Mouse (Mus musculus): ENCODE results near the gene Zfp865.
"Not testable (repeated sequence)": the region's sequence is repeated elsewhere in the genome, so short reads cannot be mapped to it uniquely, and the experiment has no call there.

The Zfp865 gene

DNA sequence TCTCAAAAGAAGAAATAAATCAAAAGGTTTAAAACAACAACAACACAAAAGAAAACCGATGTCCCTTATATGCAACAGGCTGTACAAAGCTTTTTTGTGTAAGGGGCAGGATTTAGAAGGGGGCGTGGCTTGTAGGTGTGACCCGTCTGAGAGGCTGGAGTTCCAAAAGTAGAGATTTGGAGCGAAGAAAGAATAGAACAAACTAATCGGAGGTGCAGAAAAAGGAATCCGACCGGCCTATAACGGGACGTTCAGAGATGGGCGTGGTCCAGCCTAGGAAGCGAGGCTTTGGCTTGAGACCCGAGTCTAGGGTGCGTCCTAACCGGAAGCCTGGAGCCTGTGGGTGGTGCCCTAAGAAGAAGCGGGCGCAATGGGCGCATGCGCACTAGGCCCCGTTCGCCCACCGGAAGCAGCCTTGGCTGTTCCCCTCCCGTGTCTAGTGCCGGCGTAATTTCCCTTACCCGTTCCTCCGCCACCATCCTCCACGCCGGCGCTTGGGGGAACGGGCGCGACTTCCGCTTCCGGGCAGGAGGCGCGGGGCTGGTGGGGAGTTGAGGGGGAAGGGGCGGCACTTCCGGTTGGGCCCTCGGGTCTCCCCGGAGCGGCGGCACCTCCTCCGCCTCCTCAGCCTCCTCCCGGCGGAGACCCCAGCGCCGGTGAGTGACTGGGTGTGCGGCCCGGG, at the start of gene Zfp865, which contains the start of gene Ccdc106:
Zfp865 (plus strand) TSS at position 377 of the 682 bp plus-strand sequence.
Ccdc106 (plus strand) TSS at position 554 of the 682 bp plus-strand sequence.
- peak; percentile 95 for DNase-seq (ENCODE audit: low read depth, low spot score)

DNA sequence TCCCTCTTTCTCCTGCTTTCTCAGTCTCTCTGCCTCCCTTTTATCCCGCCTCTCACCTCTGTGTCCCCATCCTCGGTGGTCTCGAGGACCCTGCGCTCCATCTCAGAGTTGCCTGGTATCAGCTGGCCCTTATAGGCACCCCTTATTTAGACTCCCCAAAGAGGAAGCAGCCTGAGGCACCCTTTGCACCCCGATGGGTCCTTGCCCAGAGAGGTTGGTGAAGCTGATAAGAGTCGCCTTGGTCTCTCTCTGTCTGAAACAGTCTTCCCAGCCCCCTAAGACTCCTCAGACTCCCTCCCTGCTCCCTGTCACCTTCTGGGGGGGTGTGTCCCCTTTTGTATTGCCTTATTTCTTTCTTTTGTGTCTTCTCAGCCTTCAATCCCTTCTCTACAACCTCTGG, 49.1 kb upstream of the Zfp865 start, which contains the start of gene Sbk3:
Sbk3 (minus strand) TSS at position 101 of the 400 bp plus-strand sequence.
- DNase-seq (ENCODE audit: low read depth, low spot score): no peak

DNA sequence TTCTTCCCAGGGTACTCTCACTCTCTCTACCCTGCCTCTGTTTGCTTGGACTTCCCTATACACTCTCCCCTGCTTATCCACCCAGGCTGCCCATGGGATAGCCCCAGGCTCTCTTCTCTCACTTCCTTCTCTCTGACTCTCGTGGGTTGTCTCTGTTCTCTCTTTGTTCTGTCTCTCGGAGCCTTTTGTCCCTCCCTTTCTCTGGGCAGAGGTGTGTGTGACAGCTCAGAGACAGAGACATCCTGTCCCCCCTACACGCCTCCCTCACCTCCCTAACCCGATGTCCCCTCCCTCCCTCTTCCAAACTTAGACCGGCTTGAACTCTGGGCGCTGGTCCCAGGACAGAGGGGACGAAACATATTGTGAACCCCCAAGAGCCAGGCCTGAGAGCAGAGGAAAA, 48.5 kb upstream of the Zfp865 start:
- no peak for DNase-seq (ENCODE audit: low read depth, low spot score)

DNA sequence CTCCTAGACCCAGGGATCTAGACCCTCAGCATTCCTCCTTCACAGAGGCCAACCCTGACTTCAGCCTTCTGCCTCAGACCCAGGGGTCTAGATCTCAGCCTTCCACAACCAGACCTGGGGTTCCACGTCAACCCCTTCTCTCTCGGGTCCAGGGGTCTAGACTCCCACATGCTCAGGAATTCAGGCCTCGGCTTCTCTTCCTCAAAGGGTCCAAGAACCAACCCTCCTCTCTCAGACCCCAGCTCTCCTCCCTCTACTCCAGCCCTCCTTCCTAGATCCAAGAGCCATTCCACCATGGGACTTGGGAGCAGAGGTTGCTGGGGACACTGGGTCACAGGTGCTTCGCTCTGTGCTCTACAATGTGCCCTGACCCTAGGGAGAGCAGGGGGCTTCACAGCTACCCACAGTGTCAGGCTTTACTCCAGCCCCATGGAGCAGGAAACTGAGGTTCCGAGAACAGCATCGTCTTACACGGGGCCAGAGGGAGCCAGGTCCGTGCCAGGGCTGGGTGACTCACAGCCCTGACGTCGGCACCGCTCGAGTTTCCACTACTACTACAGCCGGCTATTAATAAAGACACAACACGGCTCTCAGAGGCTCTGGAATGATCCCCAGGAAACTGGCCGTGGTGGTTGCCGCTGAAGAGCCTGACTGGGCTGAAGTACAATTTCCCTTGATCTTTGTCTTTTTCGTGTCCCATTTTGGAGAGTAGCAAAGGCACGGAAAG, 47.7 kb upstream of the Zfp865 start:
- no peak for DNase-seq (ENCODE audit: low read depth, low spot score)

DNA sequence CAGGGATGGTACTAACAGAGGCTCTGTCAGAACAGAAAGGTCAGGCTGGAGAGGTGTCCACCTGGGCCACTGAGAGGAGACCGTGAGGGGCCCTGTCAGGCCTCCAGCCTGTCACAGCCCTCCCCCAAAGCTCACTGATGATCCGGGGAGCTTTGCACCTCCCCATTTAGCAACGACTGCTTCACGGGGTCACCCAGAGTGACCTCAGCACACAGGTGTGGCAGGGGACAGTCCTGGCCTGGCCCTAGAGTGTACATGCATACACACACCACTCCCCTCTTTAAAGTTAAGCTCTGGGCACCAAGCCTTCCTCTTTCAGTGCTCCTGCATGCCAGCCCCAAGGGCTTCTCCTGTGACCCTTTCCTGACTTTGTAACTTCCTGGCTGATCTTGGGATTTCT, 44.7 kb upstream of the Zfp865 start:
- no peak for DNase-seq (ENCODE audit: low read depth, low spot score)

DNA sequence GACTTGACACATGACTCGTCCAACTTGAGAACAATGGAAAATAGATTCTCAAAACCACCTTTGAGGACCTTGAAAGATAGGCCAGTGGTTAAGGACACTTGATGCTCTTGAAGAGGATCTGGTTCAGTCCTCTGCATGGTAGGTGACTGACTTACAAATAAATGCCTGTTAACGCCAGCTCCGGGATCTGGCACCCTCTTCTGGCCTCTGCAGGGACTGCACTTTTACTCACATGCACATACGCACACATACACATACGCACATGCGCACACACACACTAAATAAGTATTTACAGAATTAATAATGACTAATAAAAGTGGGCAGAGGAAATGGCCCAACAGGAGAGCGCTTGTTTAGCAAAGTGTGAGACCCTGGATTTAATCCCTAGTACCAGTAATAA, 43.3 kb upstream of the Zfp865 start:
- DNase-seq (ENCODE audit: low read depth, low spot score): no peak

DNA sequence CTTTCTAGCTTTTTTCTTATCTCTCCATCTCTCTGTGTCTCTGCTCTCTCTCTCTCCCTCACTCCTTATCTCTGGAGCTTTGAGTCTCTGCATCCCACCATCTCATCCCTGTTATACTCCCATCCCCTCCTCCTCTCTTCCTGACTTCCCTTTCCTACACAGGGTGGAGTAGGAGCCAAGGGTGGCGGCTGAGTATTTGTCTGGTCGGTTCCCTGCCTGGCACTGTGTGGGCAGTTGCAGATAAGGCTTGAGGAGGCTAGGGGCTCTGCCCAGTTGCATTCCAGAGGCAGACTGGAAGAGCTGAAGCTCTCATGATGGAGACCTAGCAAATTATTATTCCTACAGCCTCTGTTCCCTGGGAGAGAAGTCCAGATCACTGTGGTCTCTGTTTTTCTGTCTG, 31.9 kb upstream of the Zfp865 start:
- no peak for DNase-seq (ENCODE audit: low read depth, low spot score)

DNA sequence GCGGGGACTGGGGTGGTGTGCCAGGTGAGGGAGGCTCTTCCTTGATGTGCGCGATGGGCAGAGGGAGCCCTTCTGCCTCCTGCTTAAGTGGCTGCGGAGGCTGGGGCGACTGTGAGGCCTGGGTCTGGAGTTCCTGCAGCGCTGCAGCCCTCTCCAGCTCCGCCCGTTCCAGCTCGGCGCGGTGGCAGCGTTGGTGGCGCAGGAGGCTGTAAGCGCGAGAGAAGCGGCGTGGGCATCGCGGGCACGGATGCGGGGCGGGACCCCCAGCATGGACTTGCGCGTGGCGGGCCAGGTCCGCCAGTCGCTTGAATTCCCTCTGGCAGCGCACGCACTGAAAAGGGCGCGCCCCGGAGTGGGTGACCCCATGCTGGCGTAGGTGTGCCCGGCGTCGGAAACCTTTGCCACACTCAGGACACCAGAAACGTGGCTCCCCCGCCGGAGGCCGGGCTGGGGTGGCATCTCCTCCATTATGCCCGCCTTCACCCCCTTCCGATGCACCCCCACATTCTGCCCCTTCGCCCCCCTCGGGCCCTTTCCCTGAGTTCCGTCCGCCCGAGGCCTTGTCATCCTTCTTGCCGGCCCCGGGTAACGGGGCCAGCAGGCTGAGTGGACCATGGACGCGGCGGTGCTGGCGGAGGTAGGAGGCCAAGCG, 26.7 kb upstream of the Zfp865 start:
- no peak for DNase-seq (ENCODE audit: low read depth, low spot score)

DNA sequence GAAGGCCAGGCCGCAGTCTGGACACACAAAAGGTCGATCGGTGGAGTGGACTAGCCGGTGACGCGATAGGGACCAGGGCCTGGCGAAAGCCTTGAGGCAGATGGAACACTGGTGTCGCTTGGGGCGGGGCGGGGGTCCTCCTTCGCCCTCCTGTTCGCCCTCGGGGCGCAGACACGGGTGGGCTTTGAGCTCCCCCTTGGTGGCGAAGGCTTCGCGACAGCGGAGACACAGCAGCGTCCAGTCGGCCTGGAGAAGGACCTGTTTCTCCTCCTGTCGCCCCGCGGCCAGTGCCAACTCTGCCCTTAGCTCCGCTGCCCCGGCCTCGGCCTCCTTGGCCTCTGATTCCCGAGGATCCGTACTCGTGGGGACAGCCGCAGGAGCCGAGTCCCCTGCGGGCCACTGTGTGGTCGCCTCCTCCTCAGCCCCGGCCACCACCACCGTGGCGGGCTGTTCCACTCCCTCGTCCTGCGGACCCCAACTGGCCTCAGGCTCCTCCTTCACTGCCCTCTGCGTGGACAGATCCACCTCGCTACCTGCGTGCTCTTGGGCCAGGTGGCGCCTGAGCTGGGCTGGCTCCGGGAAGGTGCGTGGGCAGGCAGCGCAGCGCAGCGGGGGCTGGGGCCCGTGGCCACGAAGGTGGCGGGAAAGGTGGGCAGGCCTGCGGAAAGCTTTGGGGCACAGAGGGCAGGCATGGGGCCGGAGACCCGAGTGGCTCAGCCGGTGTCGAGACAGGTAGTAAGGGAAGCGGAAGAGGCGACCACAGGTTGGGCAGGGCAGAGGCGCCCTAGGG, 26.0 kb upstream of the Zfp865 start:
- DNase-seq (ENCODE audit: low read depth, low spot score): no peak

DNA sequence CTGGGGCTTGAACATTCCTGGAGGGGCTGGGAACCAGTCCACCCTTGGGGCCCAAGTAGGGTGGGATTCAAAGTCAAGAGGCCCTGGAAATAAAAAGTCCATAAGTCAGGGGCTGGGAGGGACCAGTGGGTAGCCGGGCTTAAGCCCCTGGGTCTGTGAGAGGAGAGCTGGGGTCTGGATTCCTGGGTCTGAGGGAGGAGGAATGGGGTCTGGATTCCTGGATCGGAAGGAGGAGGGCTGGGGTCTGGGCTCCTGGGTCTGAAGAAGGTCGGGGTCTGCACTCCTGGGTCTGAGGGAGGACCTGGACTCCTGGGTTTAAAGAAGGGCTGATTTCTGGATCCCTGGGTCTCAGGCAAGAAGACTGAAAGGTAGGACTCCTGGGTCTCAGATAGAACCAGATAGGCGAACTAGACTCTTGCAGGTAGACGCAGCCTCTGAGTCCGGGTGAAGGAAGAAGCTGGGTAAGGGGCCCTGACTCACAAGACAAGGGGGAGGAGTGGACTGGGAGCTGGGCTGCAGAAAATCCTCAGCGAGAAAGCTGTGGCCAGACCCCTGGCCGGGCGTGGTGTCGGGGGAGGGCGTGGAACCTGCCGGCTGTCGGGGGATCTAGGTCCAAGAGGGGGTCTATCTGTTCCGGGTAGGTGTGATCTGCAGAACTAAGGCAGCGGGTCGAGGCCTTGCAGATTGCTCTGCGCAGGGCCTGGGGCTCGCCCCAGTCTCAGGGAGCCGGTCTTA, 24.7 kb upstream of the Zfp865 start:
- DNase-seq (ENCODE audit: low read depth, low spot score): no peak

DNA sequence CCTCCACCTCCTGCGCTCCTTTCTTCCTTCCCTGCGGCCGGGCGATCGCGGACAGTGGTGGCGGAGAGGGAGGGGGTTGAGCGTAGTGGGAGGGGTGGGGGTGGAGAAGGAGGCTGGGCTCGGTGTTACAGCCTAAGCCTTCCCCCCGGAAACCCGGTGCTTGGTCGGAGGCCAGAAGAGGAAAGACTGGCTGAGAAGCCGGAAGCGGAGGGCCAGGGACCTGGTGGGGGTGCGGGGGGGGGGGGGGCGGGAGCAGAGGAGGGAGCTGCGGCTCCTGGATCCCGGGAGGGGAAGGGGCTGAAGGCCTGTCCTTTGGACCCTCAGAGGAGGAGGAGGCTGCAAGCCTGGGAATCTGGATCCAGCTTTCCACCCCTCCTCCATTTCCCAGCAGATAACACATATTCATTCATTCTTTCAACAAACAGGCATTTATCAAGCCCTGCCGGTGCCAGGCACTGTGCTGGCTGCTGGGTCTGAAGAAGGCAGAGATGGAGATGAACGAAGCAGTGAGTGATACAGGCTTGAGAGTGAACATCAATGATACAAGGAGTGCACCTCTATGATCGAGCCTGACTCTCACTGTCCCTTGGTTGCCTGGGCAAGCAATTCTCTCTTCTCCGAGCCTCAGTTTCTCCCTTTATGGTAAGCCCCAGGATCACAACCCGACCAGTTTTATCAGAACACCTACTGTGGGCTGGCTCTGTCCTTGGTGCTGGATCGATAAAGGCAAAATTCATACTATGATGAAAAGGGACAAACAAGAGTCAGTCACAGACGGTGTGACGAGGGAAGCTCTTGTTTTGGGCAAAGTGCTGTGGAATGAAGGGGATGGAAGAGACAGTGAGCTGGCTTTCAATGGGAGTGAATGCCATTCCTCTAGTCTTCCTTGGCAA, 23.9 kb upstream of the Zfp865 start, which contains the start of gene Zfp579:
Zfp579 (minus strand) TSS at position 156 of the 893 bp plus-strand sequence.
- no peak for DNase-seq (ENCODE audit: low read depth, low spot score)

DNA sequence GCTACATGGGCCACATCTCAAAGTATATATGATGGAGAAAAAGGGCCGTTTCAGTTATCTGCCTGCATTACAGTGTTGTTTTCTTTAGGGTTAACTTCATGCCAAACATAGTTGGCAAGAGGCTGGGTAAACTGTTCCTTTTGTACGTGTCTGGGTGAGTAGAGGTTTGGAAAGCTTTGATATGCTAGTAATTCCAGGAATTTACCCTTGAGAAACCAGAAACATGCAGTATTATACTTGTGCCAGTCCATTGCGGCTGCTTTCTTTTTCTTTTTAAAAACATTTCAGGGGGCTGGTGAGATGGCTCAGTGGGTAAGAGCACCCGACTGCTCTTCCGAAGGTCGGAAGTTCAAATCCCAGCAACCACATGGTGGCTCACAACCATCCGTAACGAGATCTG, 23.2 kb upstream of the Zfp865 start:
- no peak for DNase-seq (ENCODE audit: low read depth, low spot score)

DNA sequence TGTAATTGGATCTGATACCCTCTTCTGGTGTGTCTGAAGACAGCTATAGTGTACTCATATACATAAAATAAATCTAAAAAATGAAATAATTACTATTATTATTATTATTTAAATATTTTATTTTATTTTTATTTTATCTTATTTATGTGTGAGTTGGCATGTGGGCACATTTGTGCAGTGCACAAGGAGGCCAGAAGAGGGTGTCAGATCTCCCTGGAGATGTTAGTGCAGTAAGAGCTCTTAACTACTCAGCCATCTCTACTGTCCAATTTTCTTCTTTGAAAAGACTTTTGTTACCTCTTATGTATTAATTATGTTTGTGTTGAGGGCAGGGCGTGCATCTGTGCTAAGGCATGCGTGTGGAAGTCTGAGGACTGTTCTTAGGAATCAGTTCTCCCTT, 20.3 kb upstream of the Zfp865 start:
- DNase-seq (ENCODE audit: low read depth, low spot score): no peak

DNA sequence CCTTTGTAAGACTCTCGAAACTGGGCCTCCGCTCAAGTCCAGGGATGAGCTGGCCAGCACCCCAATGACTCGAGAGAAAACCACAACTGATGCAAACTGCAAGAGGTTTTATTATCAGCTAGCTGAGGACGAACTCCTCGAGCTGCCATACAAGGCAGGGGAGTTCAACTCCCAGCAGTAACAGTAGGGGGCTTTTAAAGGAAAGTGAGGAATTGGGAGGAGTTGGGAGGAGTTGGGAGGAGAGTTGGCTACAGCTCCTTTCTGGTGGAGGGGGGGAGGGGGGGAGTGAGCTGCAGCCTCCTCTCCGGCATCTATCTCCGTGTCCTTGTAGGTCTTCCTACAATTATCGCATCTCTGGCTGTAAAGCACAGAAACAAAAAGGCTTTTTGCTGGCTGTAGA, 17.3 kb upstream of the Zfp865 start:
- not testable (repeated sequence) for DNase-seq (ENCODE audit: low read depth, low spot score)

DNA sequence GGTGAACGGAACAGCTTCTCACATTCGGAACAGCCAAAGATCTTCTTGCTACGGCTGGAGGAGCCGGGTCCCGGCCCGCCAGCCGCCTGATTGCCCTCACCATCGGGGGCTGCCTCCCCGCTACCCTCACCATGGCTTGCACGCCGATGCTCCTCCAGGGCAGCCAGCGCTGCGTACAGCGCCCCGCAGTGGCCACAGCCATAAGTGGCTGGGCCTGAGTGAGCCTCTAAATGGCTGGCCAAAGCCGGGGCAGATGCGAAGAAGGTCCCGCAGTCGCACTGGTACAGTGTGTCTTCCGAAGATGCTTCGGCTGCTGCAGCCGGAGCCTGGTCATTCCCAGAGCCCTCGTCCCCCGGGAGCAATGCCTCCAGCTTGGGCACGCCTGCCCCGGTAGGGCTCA, 11.9 kb upstream of the Zfp865 start:
- no peak for DNase-seq (ENCODE audit: low read depth, low spot score)

DNA sequence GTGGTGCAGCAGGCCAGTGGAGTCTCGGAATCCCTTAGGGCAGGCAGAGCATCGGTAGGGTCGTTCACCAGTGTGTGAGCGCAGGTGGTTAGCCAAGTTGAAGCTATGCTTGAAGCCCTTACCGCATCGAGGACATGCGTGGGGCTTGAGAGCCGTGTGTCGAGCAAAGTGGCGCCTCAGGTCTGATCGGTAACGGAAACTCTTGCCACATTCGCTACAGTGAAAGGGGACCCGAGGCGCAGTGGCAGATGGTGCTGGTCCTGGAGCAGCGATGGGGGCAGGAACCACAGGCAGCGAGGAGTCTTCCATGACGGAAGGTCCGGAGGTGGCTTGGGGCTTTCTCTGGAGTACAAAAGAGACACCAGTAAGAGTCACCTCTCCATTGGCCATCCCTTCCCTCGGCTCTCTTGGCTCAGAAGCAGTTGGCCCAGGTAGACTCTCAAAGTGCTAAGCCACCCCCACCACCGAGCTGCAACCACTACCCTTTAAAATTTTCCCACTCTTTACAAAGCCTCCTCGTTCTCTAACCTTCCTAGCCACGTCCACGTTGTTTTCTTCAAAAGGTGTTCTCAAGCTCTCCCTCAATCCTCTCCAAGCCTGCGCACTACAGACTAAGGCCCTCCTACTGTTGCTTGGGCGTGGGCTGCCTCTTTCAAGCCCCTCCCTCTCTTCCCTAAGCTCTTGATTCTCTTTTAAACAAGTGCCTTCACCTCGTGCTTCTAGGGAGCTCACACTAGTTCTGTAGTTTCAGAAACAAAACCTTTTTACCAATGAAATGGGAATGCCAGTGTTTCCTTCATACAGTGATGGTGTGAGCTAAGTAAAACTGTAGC, 7.3 kb upstream of the Zfp865 start:
- DNase-seq (ENCODE audit: low read depth, low spot score): no peak

DNA sequence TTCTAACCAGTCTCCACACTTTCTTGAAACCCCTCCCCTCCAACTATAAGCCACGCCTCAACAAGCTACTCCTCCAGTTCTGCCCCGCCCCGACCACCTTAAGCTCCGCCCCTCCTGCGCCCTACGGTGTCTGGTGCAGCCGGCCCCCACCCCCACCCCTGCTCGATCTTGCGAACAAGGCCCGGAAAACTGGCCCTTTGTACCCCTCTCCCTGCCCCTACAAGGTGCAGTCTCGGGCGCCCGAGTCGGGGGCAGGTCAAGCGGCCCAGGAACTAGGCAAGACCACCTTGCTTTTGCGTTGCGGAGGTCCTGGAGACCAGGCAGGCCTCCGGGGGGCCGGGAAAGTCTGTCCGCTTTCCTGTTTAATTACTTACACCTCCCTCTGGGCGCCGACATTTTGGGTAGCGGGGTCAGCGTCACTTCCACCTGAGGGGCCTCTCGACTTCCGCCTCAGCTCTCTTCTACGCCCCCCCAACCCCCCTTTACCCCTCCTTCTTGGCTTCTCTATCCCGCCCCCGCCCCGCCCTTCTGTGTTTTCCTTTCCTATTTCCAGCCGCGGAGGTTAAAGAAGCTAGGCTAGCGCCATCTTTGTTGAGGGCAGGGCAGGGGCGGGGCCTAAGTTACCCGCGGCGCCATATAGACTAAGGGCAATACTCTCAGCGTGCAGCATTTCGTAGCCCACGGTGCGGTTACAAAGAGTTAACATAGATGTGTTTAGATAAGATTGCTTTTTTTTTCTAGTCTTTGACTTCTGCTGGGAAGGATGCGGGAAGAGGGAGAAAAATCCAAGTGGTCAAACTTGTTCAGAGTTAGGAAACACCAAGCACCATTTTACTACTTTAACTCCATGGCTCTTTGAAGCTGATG, 5.7 kb upstream of the Zfp865 start, which contains the start of the genes Zfp524 and Fiz1:
Zfp524 (plus strand) TSS at position 165 of the 867 bp plus-strand sequence.
Fiz1 (minus strand) TSS at position 447 of the 867 bp plus-strand sequence.
- peak; percentile 96 for DNase-seq (ENCODE audit: low read depth, low spot score)

Data from c-Kit-negative CD71-positive TER-119-positive erythroid progenitor cells, embryonic 14.5 days (primary cell).